Mouse (Mus musculus): ENCODE results near the gene Bcam.

DNA sequence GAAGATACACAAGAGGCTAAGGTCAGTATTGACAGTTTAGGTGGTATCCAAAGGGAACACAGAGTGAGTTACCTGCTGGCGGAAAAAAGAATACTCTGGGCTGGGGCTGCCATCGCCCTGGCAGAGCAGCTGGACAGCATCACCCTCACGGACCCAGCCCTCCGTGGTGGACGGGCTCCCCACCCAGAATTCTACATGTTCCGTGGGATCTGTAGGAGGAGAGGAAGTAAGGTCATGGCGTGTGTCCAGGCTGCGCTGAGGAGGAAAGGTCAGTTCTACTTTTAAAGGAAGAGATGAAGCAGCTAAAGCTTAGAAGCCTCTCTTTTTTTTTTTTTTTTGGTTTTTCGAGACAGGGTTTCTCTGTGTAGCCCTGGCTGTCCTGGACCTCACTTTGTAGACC is 6.2 kb downstream of the Bcam start:
- TF ChIP-seq CTCF (IDR thresholded peaks at IDR 0.05; ENCODE audit: low read depth) (no peak), EP300 (IDR thresholded peaks at IDR 0.05; ENCODE audit: low read depth) (no peak)
